Mouse (Mus musculus) spleen, adult 2 months (tissue): Measurements from ENCODE around the gene Gm10273.

Source experiments
- CTCF ChIP-seq: fragments of 200-500 bp; IDR thresholded peaks from 2 replicates; pipeline ENCODE4 v1.5.1; 2011; ENCODE audit warnings: mild to moderate bottlenecking, inconsistent platforms; ENCODE audit not compliant: insufficient read depth, insufficient read length, insufficient replicate concordance; ENCODE audit errors: extremely low read depth
- POLR2A ChIP-seq: fragments of 200-500 bp; IDR thresholded peaks from 2 replicates; pipeline ENCODE4 v1.6.1; 2011; ENCODE audit warnings: low read depth, low read length, inconsistent platforms

- TF ChIP-seq CTCF (no peak), POLR2A (no peak)
Measured at GRCm38 (mm10) chr10:59354120-59354519, 41.3 kb upstream of the Gm10273 start.
